Mouse (Mus musculus) heart, postnatal 0 days (tissue): Measurements from ENCODE around the gene Ceacam1.

Experiments used
- CTCF ChIP-seq: IDR thresholded peaks from 2 replicates; pipeline ENCODE4 v1.5.1; 2016; ENCODE audit warnings: antibody characterized with exemption, control low read depth, low read depth
- EP300 ChIP-seq: IDR thresholded peaks from 2 replicates; pipeline ENCODE4 v1.6.1; 2016; ENCODE audit warnings: antibody characterized with exemption, low read depth

DNA sequence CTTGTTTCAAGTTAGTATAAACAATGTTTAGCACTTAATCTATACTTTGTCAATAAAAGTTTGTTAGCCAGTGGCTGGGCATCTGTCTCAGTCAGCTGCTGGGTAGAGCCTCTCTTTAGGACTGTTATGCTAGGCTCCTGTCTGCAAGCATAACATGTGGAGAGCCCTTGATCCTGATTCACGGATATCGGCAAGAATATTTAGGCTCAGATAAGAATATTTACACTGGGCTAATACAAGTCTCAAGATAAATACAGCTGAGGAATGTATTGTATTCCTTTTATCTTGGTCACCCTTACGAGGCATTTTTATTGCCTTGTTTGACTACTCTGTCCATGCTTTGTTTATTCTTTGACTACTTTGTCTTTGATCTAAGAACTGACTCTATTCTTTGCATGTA, 32.5 kb upstream of the Ceacam1 start:
- TF ChIP-seq EP300, result no peak
- no peak for TF ChIP-seq CTCF
